Mouse (Mus musculus) thymus, postnatal 10 days (tissue): ENCODE measurements around the gene Zfp622.
A peak's percentile ranks its signal among the peaks of the same experiment; 100 is the strongest.
"Not testable (repeated sequence)": the region's sequence is repeated elsewhere in the genome, so short reads cannot be mapped to it uniquely, and the experiment has no call there.

Experiments used
- DNase-seq, 2 experiments: peaks; one replicate each; pipeline ENCODE4 v3.0.0; 2021; ENCODE audit warnings: low spot score in 2 of 2

Gene Zfp622

GRCm38 (mm10) chr15:25971596-25971995 is 12.6 kb upstream of the Zfp622 start:
- no peak for DNase-seq

- DNase-seq = no peak
Observed at GRCm38 (mm10) chr15:25972758-25973157, 11.4 kb upstream of the Zfp622 start.

GRCm38 (mm10) chr15:25974352-25974751 is 9.8 kb upstream of the Zfp622 start:
- no peak for DNase-seq

GRCm38 (mm10) chr15:25975810-25976209 is 8.4 kb upstream of the Zfp622 start:
- no peak for DNase-seq

GRCm38 (mm10) chr15:25983614-25984013 is 552 bp upstream of the Zfp622 start:
- DNase-seq = not testable (repeated sequence)

- peak; percentile 13 to 24 for DNase-seq
Observed at GRCm38 (mm10) chr15:25984734-25985492, 747 bp downstream of the Zfp622 start.

GRCm38 (mm10) chr15:25992992-25993727 is 9.0 kb downstream of the Zfp622 start:
- peak in 1 of 2 experiments; percentile 56 for DNase-seq

GRCm38 (mm10) chr15:25995521-25995920 is 11.4 kb downstream of the Zfp622 start:
- DNase-seq = no peak

GRCm38 (mm10) chr15:25999545-25999944 is 15.4 kb downstream of the Zfp622 start:
- not testable (repeated sequence) for DNase-seq

GRCm38 (mm10) chr15:26008621-26009020 is 24.5 kb downstream of the Zfp622 start:
- no peak for DNase-seq

GRCm38 (mm10) chr15:26012891-26013290 is 28.7 kb downstream of the Zfp622 start:
- DNase-seq = no peak

- DNase-seq = no peak
Observed at GRCm38 (mm10) chr15:26015979-26016665, 32.0 kb downstream of the Zfp622 start.

GRCm38 (mm10) chr15:26021721-26022120 is 37.6 kb downstream of the Zfp622 start:
- no peak for DNase-seq

GRCm38 (mm10) chr15:26022636-26023035 is 38.5 kb downstream of the Zfp622 start:
- no peak for DNase-seq

GRCm38 (mm10) chr15:26031692-26032091 is 47.5 kb downstream of the Zfp622 start:
- no peak for DNase-seq

- DNase-seq = no peak
Observed at GRCm38 (mm10) chr15:26040567-26040966, 56.4 kb downstream of the Zfp622 start.

GRCm38 (mm10) chr15:26041196-26041947 is 57.2 kb downstream of the Zfp622 start:
- DNase-seq = no peak
